Mouse (Mus musculus) heart, embryonic 12.5 days (tissue): ENCODE measurements around the gene Hcar2. TPM values are rescaled to one million over a fixed set of nuclear protein-coding genes. Genes with fewer than 3 reads are reported as not detected.

ENCODE experiments used
- ATAC-seq: fragments of 200-750 bp; cut with Nextera tagmentation; 2 replicates; pipeline ENCODE4 v1.8.0; 2017; ENCODE audit warnings: moderate TSS enrichment, moderate library complexity; ENCODE audit not compliant: insufficient number of reproducible peaks, low FRiP score
- H3K27ac ChIP-seq: fragments of 300-500 bp; sonication (generic); 2 replicates; pipeline ENCODE4 v1.5.1; 2016; ENCODE audit warnings: mild to moderate bottlenecking, moderate library complexity; ENCODE audit not compliant: poor library complexity, severe bottlenecking
- H3K27me3 ChIP-seq: fragments of 300-500 bp; sonication (generic); replicated peaks from 2 replicates; pipeline ENCODE4 v1.6.1; 2016; ENCODE audit warnings: mild to moderate bottlenecking, moderate library complexity
- H3K36me3 ChIP-seq: fragments of 300-500 bp; sonication (generic); 2 replicates; pipeline ENCODE4 v1.6.1; 2016; ENCODE audit warnings: mild to moderate bottlenecking, moderate library complexity
- H3K4me1 ChIP-seq: fragments of 300-500 bp; sonication (generic); replicated peaks from 2 replicates; pipeline ENCODE4 v1.6.1; 2016; ENCODE audit warnings: mild to moderate bottlenecking
- H3K4me2 ChIP-seq: fragments of 300-500 bp; sonication (generic); 2 replicates; pipeline ENCODE4 v1.6.1; 2016; ENCODE audit warnings: mild to moderate bottlenecking, moderate library complexity
- H3K4me3 ChIP-seq: fragments of 300-500 bp; sonication (generic); 2 replicates; pipeline ENCODE4 v1.5.1; 2016; ENCODE audit warnings: mild to moderate bottlenecking
- H3K9ac ChIP-seq: fragments of 300-500 bp; sonication (generic); 2 replicates; pipeline ENCODE4 v1.6.1; 2016; ENCODE audit warnings: mild to moderate bottlenecking, moderate library complexity
- H3K9me3 ChIP-seq: fragments of 300-500 bp; sonication (generic); replicated peaks from 2 replicates; pipeline ENCODE4 v1.6.1; 2016; ENCODE audit warnings: mild to moderate bottlenecking, moderate library complexity
- WGBS: fragments of 180-500 bp; shearing (Covaris S2); methylation state at CpG from one replicate; pipeline ENCODE4 v1.1.7; 2016; 5-methylcytosine and 5-hydroxymethylcytosine counted together
- polyA plus RNA-seq: library from polyadenylated mRNA; unstranded; fragments of >200 nt; fragmentation: Nextera tagmentation; extraction: Ambion mirVana; gene quantifications from 2 replicates; pipeline ENCODE4 v1.2.1, GENCODE M21; 2016

Gene Hcar2
- polyA plus RNA-seq, 1 experiment from 2014 or later = not detected

- 79% methylated on average over 15 of the region's 15 CpGs for WGBS
- Histone ChIP-seq H3K4me1 (no peaks in the 10 kb centered on the region), H3K9me3 (no peaks in the 10 kb centered on the region), H3K4me2 (no peak overlapping the region), H3K27ac (no peak overlapping the region), H3K36me3 (no peaks in the 10 kb centered on the region), H3K9ac (no peak overlapping the region), H3K27me3 (no peaks in the 10 kb centered on the region), H3K4me3 (no peak overlapping the region)
- no peak for ATAC-seq
Observed at GRCm38 (mm10) chr5:123862374-123863350, 2.6 kb downstream of the Hcar2 start.

GRCm38 (mm10) chr5:123858798-123859197 lies 6.5 kb downstream of the Hcar2 start:
- H3K4me1 ChIP-seq = no peaks in the 10 kb centered on the region
- no peaks in the 10 kb centered on the region for H3K36me3 ChIP-seq
- ATAC-seq = no peak
- H3K27ac ChIP-seq = no peak overlapping the region
- H3K4me3 ChIP-seq = no peak overlapping the region
- no peak overlapping the region for H3K4me2 ChIP-seq
- H3K9ac ChIP-seq = no peak overlapping the region
- 0 out of 2 replicates have a peak, but pooled peaks cover 2% of the 10 kb centered on the region for H3K9me3 ChIP-seq
- no peaks in the 10 kb centered on the region for H3K27me3 ChIP-seq
- WGBS = 69% methylated on average over 11 of the region's 11 CpGs

- no peak overlapping the region for H3K4me2 ChIP-seq
- H3K36me3 ChIP-seq = no peaks in the 10 kb centered on the region
- H3K27ac ChIP-seq = no peak overlapping the region
- 0 out of 2 replicates have a peak, but pooled peaks cover 3% of the 10 kb centered on the region for H3K4me1 ChIP-seq
- H3K4me3 ChIP-seq = no peak overlapping the region
- 79% methylated on average over 9 of the region's 9 CpGs for WGBS
- no peak overlapping the region for H3K9ac ChIP-seq
- H3K9me3 ChIP-seq = 0 out of 2 replicates have a peak, but pooled peaks cover 2% of the 10 kb centered on the region
- no peak for ATAC-seq
- no peaks in the 10 kb centered on the region for H3K27me3 ChIP-seq
Observed at GRCm38 (mm10) chr5:123854511-123854910, 10.8 kb downstream of the Hcar2 start.

GRCm38 (mm10) chr5:123853877-123854504 lies 11.3 kb downstream of the Hcar2 start:
- WGBS = 76% methylated on average over 11 of the region's 11 CpGs
- 0 out of 2 replicates have a peak, but pooled peaks cover 2% of the 10 kb centered on the region for H3K9me3 ChIP-seq
- H3K27ac ChIP-seq = no peak overlapping the region
- no peak overlapping the region for H3K9ac ChIP-seq
- H3K4me3 ChIP-seq = no peak overlapping the region
- H3K36me3 ChIP-seq = no peaks in the 10 kb centered on the region
- no peak for ATAC-seq
- no peak overlapping the region for H3K4me2 ChIP-seq
- H3K4me1 ChIP-seq = 0 out of 2 replicates have a peak, but pooled peaks cover 3% of the 10 kb centered on the region
- H3K27me3 ChIP-seq = no peaks in the 10 kb centered on the region

- Histone ChIP-seq H3K9ac (no peak overlapping the region), H3K9me3 (0 out of 2 replicates have a peak, but pooled peaks cover 2% of the 10 kb centered on the region), H3K4me1 (0 out of 2 replicates have a peak, but pooled peaks cover 3% of the 10 kb centered on the region), H3K4me3 (no peak overlapping the region), H3K4me2 (no peak overlapping the region), H3K27me3 (no peaks in the 10 kb centered on the region), H3K36me3 (no peaks in the 10 kb centered on the region), H3K27ac (no peak overlapping the region)
- WGBS = 29% methylated on average over 2 of the region's 2 CpGs
- no peak; the same call in 1 of the 2 replicates for ATAC-seq
Observed at GRCm38 (mm10) chr5:123851398-123851797, 13.9 kb downstream of the Hcar2 start.

- Histone ChIP-seq H3K27me3 (no peaks in the 10 kb centered on the region), H3K27ac (no peak overlapping the region), H3K9ac (no peak overlapping the region), H3K4me3 (no peak overlapping the region), H3K4me1 (peaks cover 8% of the 10 kb centered on the region), H3K9me3 (no peaks in the 10 kb centered on the region), H3K36me3 (no peaks in the 10 kb centered on the region), H3K4me2 (no peak overlapping the region)
- ATAC-seq = no peak
- WGBS = 91% methylated on average over 14 of the region's 14 CpGs
Observed at GRCm38 (mm10) chr5:123844316-123844715, 21.0 kb downstream of the Hcar2 start.

- H3K4me1 ChIP-seq = peaks cover 8% of the 10 kb centered on the region
- H3K27me3 ChIP-seq = no peaks in the 10 kb centered on the region
- no peak overlapping the region for H3K4me3 ChIP-seq
- no peaks in the 10 kb centered on the region for H3K9me3 ChIP-seq
- ATAC-seq = no peak
- no peaks in the 10 kb centered on the region for H3K36me3 ChIP-seq
- H3K4me2 ChIP-seq = no peak overlapping the region
- no peak overlapping the region for H3K27ac ChIP-seq
- WGBS = 61% methylated on average over 4 of the region's 4 CpGs
- H3K9ac ChIP-seq = no peak overlapping the region
Observed at GRCm38 (mm10) chr5:123843816-123844215, 21.5 kb downstream of the Hcar2 start.

- Histone ChIP-seq H3K4me3 (no peak overlapping the region), H3K27me3 (no peaks in the 10 kb centered on the region), H3K4me1 (peaks cover 8% of the 10 kb centered on the region), H3K27ac (no peak overlapping the region), H3K36me3 (no peaks in the 10 kb centered on the region), H3K4me2 (no peak overlapping the region), H3K9ac (no peak overlapping the region), H3K9me3 (no peaks in the 10 kb centered on the region)
- ATAC-seq = no peak
- WGBS = 70% methylated on average over 3 of the region's 3 CpGs
Observed at GRCm38 (mm10) chr5:123842935-123843282, 22.4 kb downstream of the Hcar2 start.

- no peak overlapping the region for H3K9ac ChIP-seq
- H3K4me1 ChIP-seq = peaks cover 8% of the 10 kb centered on the region
- H3K4me3 ChIP-seq = no peak overlapping the region
- H3K4me2 ChIP-seq = no peak overlapping the region
- WGBS = 51% methylated on average over 11 of the region's 11 CpGs
- H3K27me3 ChIP-seq = no peaks in the 10 kb centered on the region
- no peak; the same call in 1 of the 2 replicates for ATAC-seq
- H3K27ac ChIP-seq = no peak overlapping the region
- no peaks in the 10 kb centered on the region for H3K36me3 ChIP-seq
- no peaks in the 10 kb centered on the region for H3K9me3 ChIP-seq
Observed at GRCm38 (mm10) chr5:123842221-123842934, 22.9 kb downstream of the Hcar2 start.

- Histone ChIP-seq H3K27me3 (no peaks in the 10 kb centered on the region), H3K4me1 (peaks cover 5% of the 10 kb centered on the region), H3K4me3 (no peak overlapping the region), H3K9ac (no peak overlapping the region), H3K9me3 (no peaks in the 10 kb centered on the region), H3K4me2 (no peak overlapping the region), H3K36me3 (no peaks in the 10 kb centered on the region), H3K27ac (no peak overlapping the region)
- no peak for ATAC-seq
- 41% methylated on average over 4 of the region's 4 CpGs for WGBS
Observed at GRCm38 (mm10) chr5:123837371-123837770, 27.9 kb downstream of the Hcar2 start.

- ATAC-seq = no peak
- WGBS = 78% methylated on average over 3 of the region's 3 CpGs
Observed at GRCm38 (mm10) chr5:123834836-123835235, 30.5 kb downstream of the Hcar2 start.

More at GRCm38 (mm10) chr5:123834836-123835235, 30.5 kb downstream of the Hcar2 start:
- Histone ChIP-seq H3K4me2 (no peak overlapping the region), H3K4me3 (no peak overlapping the region), H3K4me1 (no peaks in the 10 kb centered on the region), H3K9me3 (no peaks in the 10 kb centered on the region), H3K27ac (no peak overlapping the region), H3K9ac (no peak overlapping the region), H3K36me3 (no peaks in the 10 kb centered on the region), H3K27me3 (no peaks in the 10 kb centered on the region)
